In the genomic region with DNA sequence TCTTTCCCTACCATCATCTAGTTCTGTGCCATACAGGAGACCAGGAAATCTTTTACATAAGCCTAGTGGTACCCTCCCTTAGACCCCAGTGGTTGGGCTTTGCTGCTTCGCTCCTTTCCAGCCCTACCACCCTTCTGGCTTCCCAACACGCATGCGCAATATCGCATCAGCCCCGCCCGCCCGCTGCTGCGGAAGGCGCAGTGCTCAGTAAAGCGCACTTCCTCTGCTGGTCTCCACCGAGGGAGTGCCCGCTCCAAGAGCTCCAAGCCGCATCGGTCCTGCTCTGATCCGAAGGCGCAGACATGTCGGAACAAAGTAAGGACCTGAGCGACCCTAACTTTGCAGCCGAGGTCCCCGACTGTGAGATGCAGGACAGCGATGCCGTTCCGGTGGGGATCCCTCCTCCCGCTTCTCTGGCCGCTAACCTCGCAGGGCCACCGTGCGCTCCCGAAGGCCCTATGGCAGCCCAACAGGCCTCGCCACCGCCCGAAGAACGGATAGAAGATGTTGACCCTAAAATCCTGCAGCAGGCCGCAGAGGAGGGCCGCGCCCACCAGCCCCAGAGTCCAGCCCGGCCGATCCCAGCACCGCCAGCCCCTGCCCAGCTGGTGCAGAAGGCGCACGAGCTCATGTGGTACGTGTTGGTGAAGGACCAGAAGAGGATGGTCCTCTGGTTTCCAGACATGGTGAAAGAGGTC, we compare ENCODE assay signal across 9 mouse cellular contexts. TPM values are rescaled to one million over a fixed set of nuclear protein-coding genes. Genes with fewer than 3 reads are reported as not detected.
A peak's percentile ranks its signal among the peaks of the same experiment; 100 is the strongest.
DNase-seq lines count a peak whose midpoint lies in the region; ATAC-seq and TF ChIP-seq lines count a peak whose summit lies in the region.
"Had no signal": no experiment of that assay in that cellular context is flagged by ENCODE, and none has a peak within 500 bp of the region (broad histone marks: within the 10 kb centered on the region; RNA-seq: fewer than 3 reads in every experiment).

No protein-coding gene starts in this region.

- H3K4me3 ChIP-seq in embryonic facial prominence, embryonic 12.5 days, result peak overlapping the region; percentile 53
- peak overlapping the region; percentile 48 for H3K4me3 ChIP-seq in heart, adult 2 months
- H3K4me3 ChIP-seq in midbrain, embryonic 12.5 days, result peak overlapping the region; percentile 54

- no peaks in the 10 kb centered on the region for H3K4me1 ChIP-seq in embryonic facial prominence, embryonic 12.5 days
- H3K4me1 ChIP-seq in heart, adult 2 months (ENCODE audit: control insufficient read depth, insufficient read depth, low read length), result no peaks in the 10 kb centered on the region
- peaks cover 4% of the 10 kb centered on the region; the same call in 1 of the 2 replicates for H3K4me1 ChIP-seq in midbrain, embryonic 12.5 days

- peak overlapping the region; percentile 66 for H3K9ac ChIP-seq in embryonic facial prominence, embryonic 12.5 days
- H3K9ac ChIP-seq in heart, adult 2 months (ENCODE audit: low read depth, low read length), result 0 out of 2 replicates have a peak overlapping the region, but pooled peaks have one; percentile 7
- peak overlapping the region; percentile 71 for H3K9ac ChIP-seq in midbrain, embryonic 12.5 days (replicated peaks)

- peak; percentile 40 to 55 for DNase-seq in adrenal gland, postnatal 4 days (ENCODE audit: low spot score in 2 of 2)
- peak; percentile 73 to 79 for DNase-seq in heart, adult 2 months
- DNase-seq in kidney, adult 18-20 months, result peak; percentile 25
- DNase-seq in left cerebral cortex, postnatal 4 days, result peak; percentile 90
- peak; percentile 18 to 68 for DNase-seq in spleen, postnatal 4 days (ENCODE audit: low spot score in 2 of 2)
- no peak for DNase-seq in T-cell, adult 2 months (ENCODE audit: low spot score)

- peak overlapping the region; percentile 67 for H3K4me2 ChIP-seq in embryonic facial prominence, embryonic 12.5 days (replicated peaks)
- H3K4me2 ChIP-seq in midbrain, embryonic 12.5 days (replicated peaks), result peak overlapping the region; percentile 64

- intact Hi-C loops in heart, adult 2 months (cut with DNase I), result no loop called here
- intact Hi-C loops in left cerebral cortex, postnatal 4 days (cut with DNase I), result no loop called here

- no peak for TF ChIP-seq EP300 in heart, adult 2 months (IDR thresholded peaks at IDR 0.05; ENCODE audit: insufficient read depth, low read depth, low read length)

- 18% methylated on average over 42 of the region's 42 CpGs for WGBS in embryonic facial prominence, embryonic 12.5 days
- 9% methylated on average over 42 of the region's 42 CpGs for WGBS in heart, adult 2 months
- 19% methylated on average over 42 of the region's 42 CpGs for WGBS in midbrain, embryonic 12.5 days

- no peaks in the 10 kb centered on the region for H3K27me3 ChIP-seq in embryonic facial prominence, embryonic 12.5 days
- no peaks in the 10 kb centered on the region for H3K27me3 ChIP-seq in heart, adult 2 months (ENCODE audit: control insufficient read depth, insufficient read depth, low read length)
- no peaks in the 10 kb centered on the region for H3K27me3 ChIP-seq in midbrain, embryonic 12.5 days

- peak overlapping the region; percentile 47; the same call in 1 of the 2 replicates for H3K27ac ChIP-seq in embryonic facial prominence, embryonic 12.5 days
- no peak overlapping the region for H3K27ac ChIP-seq in heart, adult 2 months
- H3K27ac ChIP-seq in midbrain, embryonic 12.5 days (replicated peaks), result peak overlapping the region; percentile 80

- TF ChIP-seq CTCF in heart, adult 2 months (IDR thresholded peaks at IDR 0.05), result no peak

- H3K9me3 ChIP-seq in embryonic facial prominence, embryonic 12.5 days, result no peaks in the 10 kb centered on the region
- peaks cover 10% of the 10 kb centered on the region for H3K9me3 ChIP-seq in midbrain, embryonic 12.5 days

- no peaks in the 10 kb centered on the region for H3K36me3 ChIP-seq in embryonic facial prominence, embryonic 12.5 days
- no peaks in the 10 kb centered on the region for H3K36me3 ChIP-seq in heart, adult 2 months (ENCODE audit: control insufficient read depth, insufficient read depth, low read length)
- H3K36me3 ChIP-seq in midbrain, embryonic 12.5 days, result no peaks in the 10 kb centered on the region

- peak; percentile 96 for ATAC-seq in embryonic facial prominence, embryonic 12.5 days (ENCODE audit: insufficient number of reproducible peaks, insufficient read depth, low FRiP score, low TSS enrichment)
- ATAC-seq in midbrain, embryonic 12.5 days (ENCODE audit: low FRiP score, low read depth), result peak; percentile 94

- H3K79me2 ChIP-seq in heart, adult 2 months (replicated peaks; ENCODE audit: control insufficient read depth, insufficient read depth, low read length), result no peaks in the 10 kb centered on the region

- peak; percentile 55; the same call in 1 of the 2 replicates for TF ChIP-seq POLR2A in heart, adult 2 months (IDR thresholded peaks at IDR 0.05; ENCODE audit: insufficient read depth, low read depth, low read length)

RNA-seq across cellular contexts. Expression of a gene that starts 1.9 kb away (rescaled TPM):
- total RNA-seq in adrenal gland, postnatal 4 days (2021), result 100 to 1,000 TPM; 112 to 118 TPM
- 120 and 139 TPM in 2 replicates for polyA plus RNA-seq in embryonic facial prominence, embryonic 12.5 days (2016; fragmentation: Nextera tagmentation; extraction: Ambion mirVana)
- total RNA-seq in heart, adult 2 months (2021), result 1 to 10 TPM; 4.4 to 5.3 TPM
- polyA plus RNA-seq in heart, adult 2 months (2012; rRNA removed), result 4.5 and 4.7 TPM in 2 replicates
- total RNA-seq in left cerebral cortex, postnatal 4 days (2021), result 100 to 1,000 TPM; 202 to 230 TPM
- polyA plus RNA-seq in midbrain, embryonic 12.5 days (2016; fragmentation: Nextera tagmentation; extraction: Ambion mirVana), result 232 and 251 TPM in 2 replicates

RNA-seq across cellular contexts. Expression of a gene that starts 28.6 kb away (rescaled TPM):
- 10 to 100 TPM; 10.2 to 12.6 TPM for total RNA-seq in adrenal gland, postnatal 4 days (2021)
- polyA plus RNA-seq in embryonic facial prominence, embryonic 12.5 days (2016; fragmentation: Nextera tagmentation; extraction: Ambion mirVana), result 6.9 and 7.4 TPM in 2 replicates
- not detected for total RNA-seq in heart, adult 2 months (2021)
- polyA plus RNA-seq in heart, adult 2 months (2012; rRNA removed), result 0.02 TPM in 1 of 2 replicates, not detected in the other
- 10 to 100 TPM in 1 of 2 experiments, 1 to 10 TPM in 1; 6.7 to 12.1 TPM for total RNA-seq in left cerebral cortex, postnatal 4 days (2021)
- 14.6 and 20.2 TPM in 2 replicates for polyA plus RNA-seq in midbrain, embryonic 12.5 days (2016; fragmentation: Nextera tagmentation; extraction: Ambion mirVana)
- polyA plus RNA-seq: large intestine, adult 2 months had no signal

Comparison
In these comparisons a context has a peak if more than half of its experiments do, and no peak if none do; other contexts are left out.
1. H3K9ac ChIP-seq: peak in every context shown above with its lines; median percentile 71 in midbrain, embryonic 12.5 days; 66 in embryonic facial prominence, embryonic 12.5 days; 7 in heart, adult 2 months.
2. RNA of a gene that starts 1.9 kb away (total RNA-seq): 202 to 230 TPM in left cerebral cortex, postnatal 4 days and 112 to 118 TPM in adrenal gland, postnatal 4 days; 4.4 to 5.3 TPM in heart, adult 2 months; every median in the first group is over 10 times any median in the second.
3. RNA of a gene that starts 28.6 kb away (total RNA-seq): 10.2 to 12.6 TPM in adrenal gland, postnatal 4 days and 6.7 to 12.1 TPM in left cerebral cortex, postnatal 4 days; not detected in heart, adult 2 months; every median in the first group is over 4 times any median in the second.
4. Peak in every context shown above with its lines, with median percentiles within 50 percentile points of each other: H3K4me3 ChIP-seq.